Mouse (Mus musculus) forebrain, embryonic 11.5 days (tissue): ENCODE results near the gene Il3. TPM values are rescaled to one million over a fixed set of nuclear protein-coding genes. Genes with fewer than 3 reads are reported as not detected.

Source experiments
- ATAC-seq: fragments of 200-750 bp; cut with Nextera tagmentation; replicated peaks from 2 replicates; pipeline ENCODE4 v1.8.0; 2017; ENCODE audit warnings: moderate TSS enrichment; ENCODE audit not compliant: low FRiP score
- DNase-seq: peaks from one replicate; pipeline ENCODE4 v3.0.0-alpha.2; 2017; ENCODE audit warnings: low spot score
- H3K27ac ChIP-seq: fragments of 300-500 bp; sonication (generic); 2 replicates; pipeline ENCODE4 v1.5.1; 2014; ENCODE audit warnings: low read depth, low read length
- H3K27me3 ChIP-seq: fragments of 300-500 bp; sonication (generic); 2 replicates; pipeline ENCODE4 v1.6.1; 2014; ENCODE audit warnings: mild to moderate bottlenecking, low read length, mixed read lengths; ENCODE audit not compliant: control insufficient read depth, insufficient read depth
- H3K36me3 ChIP-seq: fragments of 300-500 bp; sonication (generic); 2 replicates; pipeline ENCODE4 v1.6.1; 2014; ENCODE audit warnings: mild to moderate bottlenecking, low read length, moderate library complexity, mixed read lengths; ENCODE audit not compliant: control insufficient read depth, insufficient read depth
- H3K4me1 ChIP-seq: fragments of 300-500 bp; sonication (generic); replicated peaks from 2 replicates; pipeline ENCODE4 v1.6.1; 2014; ENCODE audit warnings: low read length, mixed read lengths; ENCODE audit not compliant: control insufficient read depth, insufficient read depth
- H3K4me2 ChIP-seq: fragments of 300-500 bp; sonication (generic); 2 replicates; pipeline ENCODE4 v1.6.1; 2014; ENCODE audit warnings: low read depth, mild to moderate bottlenecking, low read length, moderate library complexity, mixed read lengths; ENCODE audit not compliant: severe bottlenecking
- H3K4me3 ChIP-seq: fragments of 300-500 bp; sonication (generic); 2 replicates; pipeline ENCODE4 v1.5.1; 2014; ENCODE audit warnings: low read depth, low read length
- H3K9ac ChIP-seq: fragments of 300-500 bp; sonication (generic); 2 replicates; pipeline ENCODE4 v1.6.1; 2014; ENCODE audit warnings: low read length
- H3K9me3 ChIP-seq: fragments of 300-500 bp; sonication (generic); 2 replicates; pipeline ENCODE4 v1.6.1; 2016; ENCODE audit warnings: low read length, mixed read lengths; ENCODE audit not compliant: control insufficient read depth
- WGBS: fragments of 180-500 bp; shearing (Covaris S2); extraction: QIAGEN DNeasy Blood & Tissue Kit; methylation state at CpG from one replicate; pipeline ENCODE4 v1.1.7; 2014; 5-methylcytosine and 5-hydroxymethylcytosine counted together
- polyA plus RNA-seq: library from polyadenylated mRNA; unstranded; fragments of >200 nt; fragmentation: Nextera tagmentation; extraction: Ambion mirVana; gene quantifications from 2 replicates; pipeline ENCODE4 v1.2.1, GENCODE M21; 2014

Il3 gene
- polyA plus RNA-seq, 1 experiment from 2014 or later = not detected

GRCm38 (mm10) chr11:54263405-54264031, 3.6 kb downstream of the Il3 start:
- Histone ChIP-seq H3K4me1 (no peaks in the 10 kb centered on the region), H3K4me2 (no peak overlapping the region), H3K27me3 (no peaks in the 10 kb centered on the region), H3K36me3 (no peaks in the 10 kb centered on the region), H3K9ac (no peak overlapping the region), H3K4me3 (no peak overlapping the region), H3K9me3 (no peaks in the 10 kb centered on the region), H3K27ac (no peak overlapping the region)
- WGBS = 24% methylated on average over 1 of the region's 1 CpGs
- ATAC-seq = no peak
- no peak for DNase-seq

GRCm38 (mm10) chr11:54256624-54257376, 10.3 kb downstream of the Il3 start:
- Histone ChIP-seq H3K27ac (no peak overlapping the region), H3K4me1 (no peaks in the 10 kb centered on the region), H3K36me3 (no peaks in the 10 kb centered on the region), H3K9me3 (no peaks in the 10 kb centered on the region), H3K4me3 (no peak overlapping the region), H3K9ac (no peak overlapping the region), H3K27me3 (no peaks in the 10 kb centered on the region), H3K4me2 (no peak overlapping the region)
- WGBS = 36% methylated on average over 3 of the region's 3 CpGs
- peak; percentile 69 for DNase-seq
- ATAC-seq = no peak

GRCm38 (mm10) chr11:54254114-54254513, 13.0 kb downstream of the Il3 start:
- Histone ChIP-seq H3K27me3 (no peaks in the 10 kb centered on the region), H3K4me1 (no peaks in the 10 kb centered on the region), H3K4me2 (no peak overlapping the region), H3K9ac (no peak overlapping the region), H3K36me3 (no peaks in the 10 kb centered on the region), H3K27ac (no peak overlapping the region), H3K9me3 (no peaks in the 10 kb centered on the region), H3K4me3 (no peak overlapping the region)
- ATAC-seq = no peak
- WGBS = 66% methylated on average over 4 of the region's 4 CpGs
- no peak for DNase-seq

DNA sequence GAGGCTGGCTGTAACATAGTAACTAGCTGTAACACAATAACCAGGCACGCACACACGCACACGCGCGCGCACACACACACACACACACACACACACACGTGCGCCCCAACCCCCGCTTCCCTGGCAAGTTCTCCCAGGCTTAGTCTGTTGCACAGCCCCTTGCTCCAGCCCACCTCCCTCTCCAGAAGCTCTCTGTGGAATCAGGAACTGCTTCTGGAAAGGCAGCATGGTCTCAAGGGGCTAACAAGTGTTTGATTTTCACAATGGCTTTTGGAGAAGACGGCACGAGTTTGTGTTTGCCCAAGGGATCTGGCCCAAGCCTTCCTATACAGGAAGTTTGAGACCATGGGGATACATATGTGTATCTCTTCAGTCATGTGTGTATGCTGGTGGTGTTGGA, 16.5 kb downstream of the Il3 start:
- WGBS = 90% methylated on average over 11 of the region's 11 CpGs
- H3K4me2 ChIP-seq = no peak overlapping the region
- no peak overlapping the region for H3K27ac ChIP-seq
- ATAC-seq = no peak
- no peaks in the 10 kb centered on the region for H3K27me3 ChIP-seq
- H3K36me3 ChIP-seq = no peaks in the 10 kb centered on the region
- no peak for DNase-seq
- H3K9me3 ChIP-seq = no peaks in the 10 kb centered on the region
- H3K4me1 ChIP-seq = no peaks in the 10 kb centered on the region
- no peak overlapping the region for H3K9ac ChIP-seq
- H3K4me3 ChIP-seq = no peak overlapping the region

DNA sequence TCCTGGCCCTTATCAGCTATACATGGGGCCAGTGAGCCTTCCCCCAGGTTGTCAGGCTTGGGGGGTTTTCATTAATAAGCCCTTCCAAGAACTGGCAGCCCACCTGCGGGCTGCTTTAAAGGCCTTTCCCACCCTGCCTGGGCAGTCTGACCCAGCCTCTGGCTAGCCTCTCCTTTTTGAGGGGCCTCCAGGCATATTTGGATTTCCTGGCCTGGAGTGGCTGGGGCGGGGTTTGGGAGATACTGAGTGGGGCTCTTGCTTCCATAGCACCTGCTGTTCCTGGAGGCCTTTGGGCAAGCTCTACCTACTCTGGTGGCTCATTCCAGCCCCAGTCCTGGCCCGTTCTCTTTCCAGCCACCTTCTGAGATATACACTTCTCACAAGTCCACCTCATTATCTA, 17.3 kb downstream of the Il3 start:
- no peak overlapping the region for H3K27ac ChIP-seq
- no peak overlapping the region for H3K9ac ChIP-seq
- DNase-seq = no peak
- 74% methylated on average over 3 of the region's 3 CpGs for WGBS
- no peak overlapping the region for H3K4me3 ChIP-seq
- H3K36me3 ChIP-seq = no peaks in the 10 kb centered on the region
- no peak overlapping the region for H3K4me2 ChIP-seq
- H3K27me3 ChIP-seq = no peaks in the 10 kb centered on the region
- no peak for ATAC-seq
- no peaks in the 10 kb centered on the region for H3K9me3 ChIP-seq
- H3K4me1 ChIP-seq = no peaks in the 10 kb centered on the region

- DNase-seq (no peak), ATAC-seq (no peak)
- Histone ChIP-seq H3K27me3 (no peaks in the 10 kb centered on the region), H3K9ac (no peak within 1 kb of the TSS), H3K4me3 (no peak within 1 kb of the TSS), H3K4me2 (no peak within 1 kb of the TSS), H3K27ac (no peak within 1 kb of the TSS), H3K36me3 (no peaks in the 10 kb centered on the region), H3K4me1 (no peaks in the 10 kb centered on the region), H3K9me3 (no peaks in the 10 kb centered on the region)
- WGBS = 54% methylated on average over 11 of the region's 11 CpGs
Observed at GRCm38 (mm10) chr11:54248940-54249717, 17.9 kb downstream of the Il3 start, which contains the start of gene Csf2. Gene Csf2, minus strand, starts transcription at chr11:54249667.

GRCm38 (mm10) chr11:54247251-54247950, 19.7 kb downstream of the Il3 start:
- Histone ChIP-seq H3K9ac (no peak overlapping the region), H3K4me2 (no peak overlapping the region), H3K27ac (no peak overlapping the region), H3K27me3 (no peaks in the 10 kb centered on the region), H3K4me3 (no peak overlapping the region), H3K36me3 (no peaks in the 10 kb centered on the region), H3K4me1 (no peaks in the 10 kb centered on the region), H3K9me3 (no peaks in the 10 kb centered on the region)
- 82% methylated on average over 10 of the region's 10 CpGs for WGBS
- DNase-seq (no peak), ATAC-seq (no peak)

DNA sequence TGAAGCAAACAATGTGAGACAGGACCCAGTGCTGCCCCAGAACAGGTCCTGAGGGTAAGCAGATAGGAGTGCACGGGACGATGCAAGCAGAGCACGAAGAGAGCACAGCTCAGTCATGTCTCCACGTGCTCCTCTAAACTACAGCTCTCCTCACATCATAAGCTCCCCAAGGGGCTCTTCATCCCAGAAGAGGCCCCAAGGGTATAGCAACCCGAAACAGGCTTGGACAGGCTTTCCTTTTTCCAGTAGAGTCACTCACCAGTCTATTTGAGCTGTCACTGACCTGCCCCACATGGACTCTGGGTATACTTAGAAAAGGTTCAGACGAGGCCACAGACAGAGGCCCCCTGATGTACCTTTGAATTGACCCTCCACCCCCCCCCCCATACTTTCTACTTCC, 22.6 kb downstream of the Il3 start:
- H3K9ac ChIP-seq = no peak overlapping the region
- DNase-seq = no peak
- no peak for ATAC-seq
- H3K9me3 ChIP-seq = no peaks in the 10 kb centered on the region
- no peaks in the 10 kb centered on the region for H3K36me3 ChIP-seq
- H3K4me3 ChIP-seq = no peak overlapping the region
- H3K27me3 ChIP-seq = no peaks in the 10 kb centered on the region
- H3K4me2 ChIP-seq = no peak overlapping the region
- H3K27ac ChIP-seq = no peak overlapping the region
- 80% methylated on average over 6 of the region's 6 CpGs for WGBS
- H3K4me1 ChIP-seq = no peaks in the 10 kb centered on the region
